Mouse (Mus musculus): ENCODE results near the gene Vapa. TPM values are rescaled to one million over a fixed set of nuclear protein-coding genes. Genes with fewer than 3 reads are reported as not detected.
A peak's percentile ranks its signal among the peaks of the same experiment; 100 is the strongest.

Vapa gene
- polyA plus RNA-seq, 1 experiment from 2014 or later: 196 TPM

- ATAC-seq (ENCODE audit: borderline replicate concordance, extremely low read depth, low FRiP score, low TSS enrichment): no peak
- no peak overlapping the region for H3K27ac ChIP-seq
- no peaks in the 10 kb centered on the region for H3K27me3 ChIP-seq
- no peaks in the 10 kb centered on the region for H3K9me3 ChIP-seq
- no peak overlapping the region for H3K4me3 ChIP-seq
- no peak overlapping the region for H3K9ac ChIP-seq
- WGBS: 42% methylated on average over 3 of the region's 3 CpGs
- H3K36me3 ChIP-seq: no peaks in the 10 kb centered on the region
- H3K4me1 ChIP-seq: peaks cover 16% of the 10 kb centered on the region
- H3K4me2 ChIP-seq: no peak overlapping the region
These were observed 2.3 kb upstream of the Vapa start for GRCm38 (mm10) chr17:65615678-65616077.

GRCm38 (mm10) chr17:65614431-65614830 is 1.1 kb upstream of the Vapa start:
- H3K9me3 ChIP-seq: no peaks in the 10 kb centered on the region
- peaks cover 23% of the 10 kb centered on the region for H3K4me1 ChIP-seq
- no peak for ATAC-seq (ENCODE audit: borderline replicate concordance, extremely low read depth, low FRiP score, low TSS enrichment)
- WGBS: under 1% methylated on average over 9 of the region's 9 CpGs
- H3K27me3 ChIP-seq: no peaks in the 10 kb centered on the region
- 0 out of 2 replicates have a peak, but pooled peaks cover 2% of the 10 kb centered on the region for H3K36me3 ChIP-seq
- peak overlapping the region; percentile 67 for H3K4me2 ChIP-seq
- peak overlapping the region; percentile 89 for H3K4me3 ChIP-seq
- H3K27ac ChIP-seq: peak overlapping the region; percentile 99
- H3K9ac ChIP-seq: peak overlapping the region; percentile 80

DNA sequence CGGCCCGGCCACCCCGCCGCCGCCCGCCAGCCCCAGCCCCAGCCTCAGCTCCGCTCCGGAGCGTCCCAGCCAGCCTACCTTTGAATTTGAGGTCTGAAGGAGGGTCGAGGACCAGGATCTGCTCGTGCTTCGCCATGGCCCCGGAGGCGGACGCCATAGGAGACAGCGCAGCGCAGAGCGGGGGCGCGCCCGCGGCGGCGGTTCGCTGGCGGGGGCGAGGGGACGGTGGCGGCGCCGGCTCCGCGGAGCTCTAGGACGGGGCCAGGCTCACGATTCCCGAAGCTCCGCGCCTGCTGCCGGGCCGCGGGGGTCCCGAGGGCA is 253 bp downstream of the Vapa start:
- H3K27ac ChIP-seq: peak overlapping the region; percentile 99

DNA sequence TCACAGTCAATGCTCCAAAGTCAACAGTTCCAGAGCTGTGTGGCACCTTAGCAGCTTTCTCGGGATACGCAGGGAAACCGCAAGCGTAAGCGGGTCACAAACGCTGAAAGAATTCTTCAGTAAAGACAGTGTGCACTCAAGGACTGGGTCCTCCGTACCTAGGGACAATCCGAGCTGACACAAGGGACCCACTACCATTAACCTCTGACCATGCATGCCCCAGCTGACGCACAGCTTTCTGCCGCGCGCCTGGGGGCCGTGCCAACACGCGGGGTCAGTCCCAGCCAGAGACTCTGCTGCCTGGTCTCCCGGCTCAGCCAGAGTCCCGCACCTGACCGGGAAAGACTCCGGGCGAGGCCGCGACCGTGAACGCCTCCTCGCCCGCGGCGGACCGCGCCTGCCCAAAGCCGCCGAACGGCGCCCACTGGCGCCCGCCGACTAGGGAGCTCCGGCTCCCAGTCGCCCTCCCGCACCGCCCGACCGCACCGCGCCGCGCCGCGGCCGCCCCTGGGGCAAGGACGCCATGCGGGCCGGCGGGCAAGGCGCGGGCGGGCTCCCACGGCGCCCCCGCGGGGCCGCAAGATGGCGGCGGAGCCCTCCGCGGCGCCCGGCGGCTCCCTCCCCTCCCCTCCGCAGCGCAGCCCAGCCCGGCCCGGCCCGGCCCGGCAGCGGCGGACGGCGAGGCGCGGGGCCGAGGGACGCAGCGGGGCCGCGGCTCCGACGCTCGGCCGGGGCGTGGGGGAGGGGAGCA is 789 bp downstream of the Vapa start:
- Histone ChIP-seq H3K9ac (peak overlapping the region; percentile 97), H3K9me3 (no peaks in the 10 kb centered on the region), H3K36me3 (0 out of 2 replicates have a peak, but pooled peaks cover 4% of the 10 kb centered on the region), H3K27ac (peak overlapping the region; percentile 99), H3K27me3 (no peaks in the 10 kb centered on the region), H3K4me1 (peaks cover 40% of the 10 kb centered on the region), H3K4me2 (peak overlapping the region; percentile 59), H3K4me3 (peak overlapping the region; percentile 89)
- WGBS: under 1% methylated on average over 58 of the region's 91 CpGs
- ATAC-seq (ENCODE audit: borderline replicate concordance, extremely low read depth, low FRiP score, low TSS enrichment): peak; percentile 32

More for the DNA sequence above, 253 bp downstream of the Vapa start:
- WGBS: 0% methylated on average over 40 of the region's 42 CpGs
- H3K4me3 ChIP-seq: peak overlapping the region; percentile 89
- peak overlapping the region; percentile 97 for H3K9ac ChIP-seq
- H3K27me3 ChIP-seq: no peaks in the 10 kb centered on the region
- H3K4me2 ChIP-seq: peak overlapping the region; percentile 59; the same call in 1 of the 2 replicates
- H3K36me3 ChIP-seq: 0 out of 2 replicates have a peak, but pooled peaks cover 4% of the 10 kb centered on the region
- ATAC-seq (ENCODE audit: borderline replicate concordance, extremely low read depth, low FRiP score, low TSS enrichment): peak; percentile 64; the same call in 1 of the 2 replicates
- H3K9me3 ChIP-seq: no peaks in the 10 kb centered on the region
- peaks cover 35% of the 10 kb centered on the region for H3K4me1 ChIP-seq

DNA sequence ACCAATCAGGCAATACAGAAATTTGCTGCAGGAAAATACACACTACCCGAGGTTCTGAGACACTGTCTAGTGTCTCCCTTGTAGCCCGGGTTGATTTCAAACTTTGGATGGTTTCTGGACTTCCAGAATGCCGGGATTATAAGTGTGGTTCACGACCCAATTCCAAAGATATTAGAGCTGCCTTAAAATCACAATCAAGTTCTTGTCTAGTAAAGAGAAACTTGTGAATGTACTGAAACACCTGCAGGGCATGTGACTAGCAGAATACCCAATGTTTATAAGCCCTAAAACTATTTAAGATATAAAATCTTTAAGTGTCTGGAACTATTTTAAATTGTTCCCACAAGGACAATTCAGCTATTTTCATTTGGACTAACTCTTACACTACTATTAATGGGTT is 1.6 kb downstream of the Vapa start:
- Histone ChIP-seq H3K27me3 (no peaks in the 10 kb centered on the region), H3K9ac (peak overlapping the region; percentile 97; the same call in 1 of the 2 replicates), H3K4me3 (peak overlapping the region; percentile 89), H3K9me3 (no peaks in the 10 kb centered on the region), H3K4me1 (peaks cover 45% of the 10 kb centered on the region), H3K27ac (no peak overlapping the region), H3K4me2 (peak overlapping the region; percentile 59), H3K36me3 (0 out of 2 replicates have a peak, but pooled peaks cover 4% of the 10 kb centered on the region)
- ATAC-seq (ENCODE audit: borderline replicate concordance, extremely low read depth, low FRiP score, low TSS enrichment): no peak
- 2% methylated on average over 4 of the region's 4 CpGs for WGBS

- Histone ChIP-seq H3K4me2 (no peak overlapping the region), H3K4me1 (peaks cover 54% of the 10 kb centered on the region), H3K36me3 (0 out of 2 replicates have a peak, but pooled peaks cover 4% of the 10 kb centered on the region), H3K4me3 (no peak overlapping the region), H3K9ac (no peak overlapping the region), H3K27me3 (no peaks in the 10 kb centered on the region), H3K27ac (no peak overlapping the region), H3K9me3 (no peaks in the 10 kb centered on the region)
- no peak for ATAC-seq (ENCODE audit: borderline replicate concordance, extremely low read depth, low FRiP score, low TSS enrichment)
- WGBS: 60% methylated on average over 5 of the region's 5 CpGs
These were observed 4.6 kb downstream of the Vapa start for GRCm38 (mm10) chr17:65608743-65609142.

DNA sequence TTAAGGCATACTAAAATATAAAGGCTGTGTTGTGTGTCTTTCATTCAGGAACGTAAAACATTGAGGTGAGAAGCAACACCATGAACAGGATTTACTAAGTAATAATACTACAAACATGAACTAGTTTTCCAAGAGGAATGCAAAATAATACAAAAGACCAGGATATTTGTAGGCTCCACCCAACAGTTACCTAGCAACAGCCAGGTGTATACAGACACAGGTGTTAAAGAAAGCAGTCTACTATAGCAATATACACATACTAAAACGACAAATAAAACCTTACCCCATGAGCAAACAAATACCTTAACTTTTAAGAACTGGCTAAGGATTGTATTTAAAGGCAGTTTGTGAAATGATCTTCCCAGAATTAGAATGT is 5.1 kb downstream of the Vapa start:
- H3K27ac ChIP-seq: 0 out of 2 replicates have a peak overlapping the region, but pooled peaks have one; percentile 33
- peaks cover 55% of the 10 kb centered on the region for H3K4me1 ChIP-seq
- H3K36me3 ChIP-seq: 0 out of 2 replicates have a peak, but pooled peaks cover 4% of the 10 kb centered on the region
- no peak overlapping the region for H3K4me3 ChIP-seq
- no peak overlapping the region for H3K9ac ChIP-seq
- WGBS: 74% methylated on average over 2 of the region's 2 CpGs
- H3K27me3 ChIP-seq: no peaks in the 10 kb centered on the region
- no peaks in the 10 kb centered on the region for H3K9me3 ChIP-seq
- ATAC-seq (ENCODE audit: borderline replicate concordance, extremely low read depth, low FRiP score, low TSS enrichment): no peak
- no peak overlapping the region for H3K4me2 ChIP-seq

DNA sequence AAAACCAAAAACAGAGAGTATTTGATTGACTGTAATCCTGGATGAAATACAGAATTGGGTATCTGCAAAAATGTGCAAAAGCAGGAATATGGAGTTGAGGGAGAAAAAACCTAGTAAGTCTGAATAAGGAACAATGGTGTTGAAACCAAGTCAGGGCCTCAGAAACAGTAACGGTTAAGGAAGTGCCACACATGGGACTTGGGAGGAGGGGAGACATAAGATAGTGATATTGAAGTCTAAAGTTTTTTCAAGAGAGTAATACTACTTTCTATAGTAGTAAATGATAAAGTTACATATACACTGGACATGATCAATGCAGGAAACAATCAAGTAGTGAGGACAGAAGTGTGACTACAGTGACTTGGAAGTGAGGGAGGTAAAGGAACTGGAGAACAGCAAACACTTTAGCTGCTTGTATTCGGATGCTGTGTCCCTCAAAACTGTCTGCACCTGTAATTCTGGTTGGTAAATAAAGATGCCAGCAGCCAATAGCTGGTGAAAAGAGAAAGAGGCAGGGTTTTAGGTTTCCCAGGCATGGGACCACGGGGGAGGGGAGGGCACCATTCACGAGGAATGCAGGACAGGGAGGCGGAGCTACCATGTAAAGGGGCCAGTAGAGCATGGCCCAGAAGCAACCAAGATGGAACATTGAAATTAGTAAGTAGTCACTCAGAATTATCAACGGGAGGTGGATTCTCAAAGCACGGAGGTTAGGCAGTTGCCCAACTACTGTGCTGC is 5.6 kb downstream of the Vapa start:
- 52% methylated on average over 7 of the region's 7 CpGs for WGBS
- no peaks in the 10 kb centered on the region for H3K27me3 ChIP-seq
- peaks cover 55% of the 10 kb centered on the region for H3K4me1 ChIP-seq
- no peak overlapping the region for H3K4me2 ChIP-seq
- H3K36me3 ChIP-seq: 0 out of 2 replicates have a peak, but pooled peaks cover 4% of the 10 kb centered on the region
- H3K9me3 ChIP-seq: no peaks in the 10 kb centered on the region
- H3K4me3 ChIP-seq: no peak overlapping the region
- no peak for ATAC-seq (ENCODE audit: borderline replicate concordance, extremely low read depth, low FRiP score, low TSS enrichment)
- 0 out of 2 replicates have a peak overlapping the region, but pooled peaks have one; percentile 33 for H3K27ac ChIP-seq
- H3K9ac ChIP-seq: no peak overlapping the region

DNA sequence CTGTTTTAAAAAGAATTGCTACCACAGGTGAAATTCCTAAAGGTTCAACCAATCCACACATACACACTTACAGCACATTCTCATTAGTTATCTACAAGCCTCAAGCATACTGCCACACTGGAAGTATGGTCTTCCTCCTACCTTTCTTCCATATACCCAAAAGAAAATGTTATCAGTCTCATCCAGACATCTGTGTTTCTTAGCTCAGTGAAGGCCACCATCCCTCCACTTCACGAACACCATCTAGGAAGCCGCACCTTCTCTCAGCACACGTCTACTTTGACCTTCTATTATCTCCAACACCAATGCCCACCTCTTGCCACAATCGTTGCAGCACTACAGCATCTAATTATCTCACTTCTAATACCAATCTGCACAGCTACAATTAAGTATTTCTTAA is 7.3 kb downstream of the Vapa start:
- 0 out of 2 replicates have a peak, but pooled peaks cover 4% of the 10 kb centered on the region for H3K36me3 ChIP-seq
- no peaks in the 10 kb centered on the region for H3K27me3 ChIP-seq
- no peak for ATAC-seq (ENCODE audit: borderline replicate concordance, extremely low read depth, low FRiP score, low TSS enrichment)
- no peaks in the 10 kb centered on the region for H3K9me3 ChIP-seq
- 73% methylated on average over 4 of the region's 4 CpGs for WGBS
- H3K4me3 ChIP-seq: no peak overlapping the region
- H3K4me1 ChIP-seq: peaks cover 49% of the 10 kb centered on the region
- no peak overlapping the region for H3K27ac ChIP-seq
- no peak overlapping the region for H3K9ac ChIP-seq
- H3K4me2 ChIP-seq: no peak overlapping the region

GRCm38 (mm10) chr17:65604892-65605291 is 8.5 kb downstream of the Vapa start:
- Histone ChIP-seq H3K36me3 (0 out of 2 replicates have a peak, but pooled peaks cover 4% of the 10 kb centered on the region), H3K4me3 (no peak overlapping the region), H3K27me3 (no peaks in the 10 kb centered on the region), H3K9me3 (no peaks in the 10 kb centered on the region), H3K4me1 (peaks cover 42% of the 10 kb centered on the region), H3K9ac (no peak overlapping the region), H3K4me2 (no peak overlapping the region), H3K27ac (no peak overlapping the region)
- ATAC-seq (ENCODE audit: borderline replicate concordance, extremely low read depth, low FRiP score, low TSS enrichment): no peak

- no peak overlapping the region for H3K27ac ChIP-seq
- no peak overlapping the region for H3K4me2 ChIP-seq
- H3K4me1 ChIP-seq: peaks cover 37% of the 10 kb centered on the region
- H3K9ac ChIP-seq: no peak overlapping the region
- no peaks in the 10 kb centered on the region for H3K27me3 ChIP-seq
- no peak overlapping the region for H3K4me3 ChIP-seq
- no peaks in the 10 kb centered on the region for H3K9me3 ChIP-seq
- H3K36me3 ChIP-seq: 0 out of 2 replicates have a peak, but pooled peaks cover 1% of the 10 kb centered on the region
- no peak; the same call in 1 of the 2 replicates for ATAC-seq (ENCODE audit: borderline replicate concordance, extremely low read depth, low FRiP score, low TSS enrichment)
These were observed 9.0 kb downstream of the Vapa start for GRCm38 (mm10) chr17:65604315-65604714.

All from lung, embryonic 15.5 days (tissue).